Mouse (Mus musculus) MEL (cell line): ENCODE measurements at regions not wholly inside any gene's neighbourhood (a gene's known extent, or its start where the extent isn't known, plus 50 kb on each side); places are given as distances from the start of the nearest gene placed in this dataset.

Experiments
- CTCF ChIP-seq, 3 experiments: IDR thresholded peaks in 2 of 3; conservative IDR thresholded peaks in 1 of 3; 2 replicates each; pipeline ENCODE4 v1.5.1; 2011 to 2012; ENCODE audit warnings: low read length in 3 of 3, low read depth in 2 of 3, mild to moderate bottlenecking in 2 of 3, improper control_type of control experiment in 1 of 3, inconsistent platforms in 1 of 3, mixed read lengths in 1 of 3, moderate library complexity in 1 of 3; ENCODE audit not compliant: control insufficient read depth in 1 of 3, insufficient read depth in 1 of 3, poor library complexity in 1 of 3, severe bottlenecking in 1 of 3
- HCFC1 ChIP-seq: IDR thresholded peaks from 2 replicates; pipeline ENCODE4 v1.6.1; 2012; ENCODE audit warnings: low read depth, mild to moderate bottlenecking, inconsistent platforms, low read length, improper control_type of control experiment, moderate library complexity
- MAZ ChIP-seq: IDR thresholded peaks from 2 replicates; pipeline ENCODE4 v1.6.1; 2012; ENCODE audit warnings: low read depth, mild to moderate bottlenecking, inconsistent platforms, low read length, improper control_type of control experiment
- RCOR1 ChIP-seq: IDR thresholded peaks from 2 replicates; pipeline ENCODE4 v1.6.1; 2012; ENCODE audit warnings: low read depth, mild to moderate bottlenecking, inconsistent platforms, low read length, improper control_type of control experiment
- TAL1 ChIP-seq: IDR thresholded peaks from 2 replicates; pipeline ENCODE4 v1.6.1; 2012; ENCODE audit warnings: mild to moderate bottlenecking, inconsistent platforms, low read length, moderate library complexity, mixed read lengths
- ZC3H11A ChIP-seq: IDR thresholded peaks from 2 replicates; pipeline ENCODE4 v1.6.1; 2012; ENCODE audit warnings: low read depth, mild to moderate bottlenecking, inconsistent platforms, low read length, improper control_type of control experiment
- ZKSCAN1 ChIP-seq: IDR thresholded peaks from 2 replicates; pipeline ENCODE4 v1.6.1; 2012; ENCODE audit warnings: low read depth, mild to moderate bottlenecking, inconsistent platforms, low read length, improper control_type of control experiment, moderate library complexity

- TF ChIP-seq CTCF (IDR thresholded peaks at IDR 0.05 in 2 of 3, conservative IDR thresholded peaks at IDR 0.05 in 1 of 3; ENCODE audit: control insufficient read depth in 1 of 3, insufficient read depth in 1 of 3, low read depth in 2 of 3, low read length in 3 of 3, poor library complexity in 1 of 3, severe bottlenecking in 1 of 3) = no peak
- no peak for TF ChIP-seq MAZ
- TF ChIP-seq HCFC1 = no peak
- no peak for TF ChIP-seq TAL1
- no peak for TF ChIP-seq ZKSCAN1
- TF ChIP-seq ZC3H11A = no peak
- TF ChIP-seq RCOR1 = no peak
Measured at GRCm38 (mm10) chr16:86934989-86935388, 419.0 kb upstream of the N6amt1 start.
